Mouse (Mus musculus): ENCODE measurements around the gene Snrnp35.

- no peak for TF ChIP-seq CTCF (conservative IDR thresholded peaks at IDR 0.05; ENCODE audit: insufficient read depth, insufficient read length, low read depth, low read length)
- no peak for TF ChIP-seq POLR2A (IDR thresholded peaks at IDR 0.05; ENCODE audit: low read depth, low read length)
Measured at GRCm38 (mm10) chr5:124456762-124457161, 26.2 kb upstream of the Snrnp35 start.

Measured in kidney, adult 2 months (tissue).